ENCODE assay signal across 11 mouse cellular contexts in the genomic region with DNA sequence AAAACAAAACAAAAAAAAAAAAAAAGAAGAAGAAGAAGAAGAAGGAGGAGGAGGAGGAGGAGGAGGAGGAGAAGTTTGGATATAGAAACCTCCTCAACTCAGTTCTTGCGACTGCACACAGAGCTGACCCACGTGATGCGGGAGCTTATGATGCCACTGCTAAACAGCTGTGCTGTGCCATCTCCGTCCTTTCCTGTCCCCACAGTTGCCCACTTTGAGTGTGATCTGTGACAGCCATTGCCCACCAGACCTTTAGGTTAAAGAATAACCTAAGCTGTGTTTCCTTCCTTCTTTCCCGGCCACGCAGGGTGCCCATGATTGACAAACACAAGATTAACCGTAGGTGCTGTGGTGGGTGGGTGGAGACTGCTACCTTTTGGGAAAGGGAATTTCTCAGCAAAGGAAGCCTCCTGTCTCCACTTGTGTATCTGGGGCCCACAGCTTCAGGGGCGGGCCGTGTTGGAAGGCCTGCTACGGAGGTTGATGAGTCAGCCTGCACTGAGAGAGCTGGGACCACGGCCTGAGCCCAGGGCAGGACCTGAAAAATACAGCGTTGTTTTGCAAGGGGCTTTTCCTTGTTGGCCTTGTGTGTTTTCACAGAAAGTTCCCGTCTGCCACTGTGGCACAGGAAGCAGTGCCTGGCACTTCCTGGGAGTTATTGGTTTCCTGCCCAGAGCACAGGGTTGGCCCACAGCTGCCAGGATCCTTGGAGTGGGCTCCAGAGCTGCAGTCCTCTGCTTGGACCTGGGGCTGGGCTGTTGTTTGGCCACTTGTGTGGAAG. TPM values are rescaled to one million over a fixed set of nuclear protein-coding genes. Genes with fewer than 3 reads are reported as not detected.
A peak's percentile ranks its signal among the peaks of the same experiment; 100 is the strongest.
DNase-seq lines count a peak whose midpoint lies in the region; ATAC-seq and TF ChIP-seq lines count a peak whose summit lies in the region.
"Had no signal": no experiment of that assay in that cellular context is flagged by ENCODE, and none has a peak within 500 bp of the region (broad histone marks: within the 10 kb centered on the region; RNA-seq: fewer than 3 reads in every experiment).

No protein-coding gene starts in this region.

- no peaks in the 10 kb centered on the region for H3K9me3 ChIP-seq in lung, postnatal 0 days (ENCODE audit: low read length)
- no peaks in the 10 kb centered on the region for H3K9me3 ChIP-seq in midbrain, embryonic 10.5 days (replicated peaks)

- intact Hi-C loops in gastrocnemius, adult 2 months (cut with DNase I) = no loop called here

- peak; percentile 63 for ATAC-seq in lung, postnatal 0 days
- ATAC-seq in frontal cortex, adult (ENCODE audit: low TSS enrichment) = no peak
- ATAC-seq: forebrain, embryonic 14.5 days had no signal

- no peaks in the 10 kb centered on the region for H3K27me3 ChIP-seq in lung, postnatal 0 days (replicated peaks; ENCODE audit: insufficient read depth, low read length)
- H3K27me3 ChIP-seq in midbrain, embryonic 10.5 days (ENCODE audit: low read depth, poor library complexity, severe bottlenecking) = no peaks in the 10 kb centered on the region
- no peaks in the 10 kb centered on the region for H3K27me3 ChIP-seq in thymus, adult 2 months (ENCODE audit: control insufficient read depth, insufficient read depth, low read length)

- no peak overlapping the region for H3K4me2 ChIP-seq in lung, postnatal 0 days (replicated peaks; ENCODE audit: low read depth, low read length)

- no peak for TF ChIP-seq CTCF in gastrocnemius, adult 2 months (IDR thresholded peaks at IDR 0.05)
- no peak for TF ChIP-seq CTCF in lung, postnatal 0 days (IDR thresholded peaks at IDR 0.05)
- TF ChIP-seq CTCF in thymus, adult 2 months (IDR thresholded peaks at IDR 0.05; ENCODE audit: borderline replicate concordance, control insufficient read depth, extremely low read depth, insufficient read depth, low read length, poor library complexity) = no peak

- no peak for TF ChIP-seq POLR2A in thymus, adult 2 months (IDR thresholded peaks at IDR 0.05; ENCODE audit: control insufficient read depth, extremely low read depth, insufficient read depth, low read length, poor library complexity)

- H3K9ac ChIP-seq in lung, postnatal 0 days (replicated peaks; ENCODE audit: low read depth) = no peak overlapping the region

- H3K36me3 ChIP-seq in lung, postnatal 0 days (ENCODE audit: insufficient read depth, low read length) = no peaks in the 10 kb centered on the region
- no peaks in the 10 kb centered on the region for H3K36me3 ChIP-seq in midbrain, embryonic 10.5 days
- H3K36me3 ChIP-seq in thymus, adult 2 months (ENCODE audit: control insufficient read depth, insufficient read depth, low read length) = peaks cover 3% of the 10 kb centered on the region; the same call in 1 of the 2 replicates

- no peak; the same call in 1 of the 2 replicates for TF ChIP-seq EP300 in lung, postnatal 0 days (IDR thresholded peaks at IDR 0.05)

- peak overlapping the region; percentile 69 for H3K27ac ChIP-seq in gastrocnemius, adult 2 months
- peak overlapping the region; percentile 71 for H3K27ac ChIP-seq in lung, postnatal 0 days (ENCODE audit: low read length)
- no peak overlapping the region for H3K27ac ChIP-seq in midbrain, embryonic 10.5 days (replicated peaks)
- H3K27ac ChIP-seq in thymus, adult 2 months (ENCODE audit: control insufficient read depth, insufficient read depth, low read length) = no peak overlapping the region; the same call in 1 of the 2 replicates

- 48% methylated on average over 13 of the region's 13 CpGs for WGBS in lung, postnatal 0 days
- WGBS in midbrain, embryonic 10.5 days = 85% methylated on average over 13 of the region's 13 CpGs
- 38% methylated on average over 13 of the region's 13 CpGs for WGBS in thymus, adult 2 months

- no peaks in the 10 kb centered on the region; the same call in 1 of the 2 replicates for H3K4me1 ChIP-seq in lung, postnatal 0 days (ENCODE audit: insufficient read depth, low read depth, low read length)
- H3K4me1 ChIP-seq in midbrain, embryonic 10.5 days = no peaks in the 10 kb centered on the region
- H3K4me1 ChIP-seq in thymus, adult 2 months (replicated peaks; ENCODE audit: control insufficient read depth, insufficient read depth, low read length) = peaks cover 38% of the 10 kb centered on the region

- H3K4me3 ChIP-seq in gastrocnemius, adult 2 months = no peak overlapping the region
- H3K4me3 ChIP-seq in lung, postnatal 0 days (ENCODE audit: low read depth, low read length) = no peak overlapping the region
- no peak overlapping the region for H3K4me3 ChIP-seq in midbrain, embryonic 10.5 days
- no peak overlapping the region for H3K4me3 ChIP-seq in thymus, adult 2 months (ENCODE audit: control insufficient read depth, insufficient read depth, low read length)

- DNase-seq in gastrocnemius, adult 2 months = peak; percentile 65
- DNase-seq in gastrocnemius, adult 18-20 months (ENCODE audit: low spot score) = no peak
- DNase-seq in 416B (ENCODE audit: low read depth) = peak; percentile 67
- DNase-seq in fibroblast of lung, adult 2 months (ENCODE audit: low read depth) = peak; percentile 62
- peak; percentile 76 for DNase-seq in lung, postnatal 0 days (ENCODE audit: low spot score)
- no peak for DNase-seq in midbrain, embryonic 10.5 days (ENCODE audit: low spot score)
- DNase-seq in thymus, adult 2 months = no peak
- DNase-seq: cerebellum, adult 11 months; thymus, postnatal 36 days had no signal

RNA-seq across cellular contexts. Expression of a gene that starts 19.5 kb away (rescaled TPM):
- total RNA-seq in gastrocnemius, adult 2 months (2021) = 10 to 100 TPM in 1 of 2 experiments, 1 to 10 TPM in 1; 8.9 to 15.9 TPM
- 10 to 100 TPM in 1 of 2 experiments, 1 to 10 TPM in 1; 8.6 to 10.6 TPM for total RNA-seq in gastrocnemius, adult 18-20 months (2021)
- polyA plus RNA-seq in lung, postnatal 0 days (2015; fragmentation: Nextera tagmentation; extraction: Ambion mirVana) = 14.2 and 16.4 TPM in 2 replicates
- 3.5 and 5.4 TPM in 2 replicates for polyA plus RNA-seq in midbrain, embryonic 10.5 days (2016; fragmentation: Nextera tagmentation; extraction: Ambion mirVana)
- polyA plus RNA-seq in thymus, adult 2 months (2012; rRNA removed) = 93.6 and 148 TPM in 2 replicates

RNA-seq across cellular contexts. Expression of a gene that starts 36.5 kb away (rescaled TPM):
- 10 to 100 TPM; 23.7 to 29.7 TPM for total RNA-seq in gastrocnemius, adult 2 months (2021)
- total RNA-seq in gastrocnemius, adult 18-20 months (2021) = 10 to 100 TPM; 20.9 to 27.6 TPM
- polyA plus RNA-seq in lung, postnatal 0 days (2015; fragmentation: Nextera tagmentation; extraction: Ambion mirVana) = 132 and 145 TPM in 2 replicates
- polyA plus RNA-seq in midbrain, embryonic 10.5 days (2016; fragmentation: Nextera tagmentation; extraction: Ambion mirVana) = 79.7 and 86.6 TPM in 2 replicates
- 46.7 and 48.7 TPM in 2 replicates for polyA plus RNA-seq in thymus, adult 2 months (2012; rRNA removed)

Comparison
In these comparisons a context has a peak if more than half of its experiments do, and no peak if none do; other contexts are left out.
1. DNase-seq: peak in gastrocnemius, adult 2 months (single experiment), 416B (single experiment), fibroblast of lung, adult 2 months (single experiment) and lung, postnatal 0 days (single experiment); none in gastrocnemius, adult 18-20 months (single experiment), midbrain, embryonic 10.5 days (single experiment) and thymus, adult 2 months (single experiment).
2. H3K27ac ChIP-seq: peak in gastrocnemius, adult 2 months (single experiment) and lung, postnatal 0 days (single experiment); none in midbrain, embryonic 10.5 days (single experiment) and thymus, adult 2 months (single experiment).